Mouse (Mus musculus) adrenal gland, adult (tissue): ENCODE results near the gene Ppm1g.

Source experiments
- DNase-seq, 2 experiments: peaks; one replicate each; pipeline ENCODE4 v3.0.0; 2022 to 2023; ENCODE audit warnings: low spot score in 1 of 2; ENCODE audit not compliant: inconsistent age in 2 of 2

Gene Ppm1g

DNA sequence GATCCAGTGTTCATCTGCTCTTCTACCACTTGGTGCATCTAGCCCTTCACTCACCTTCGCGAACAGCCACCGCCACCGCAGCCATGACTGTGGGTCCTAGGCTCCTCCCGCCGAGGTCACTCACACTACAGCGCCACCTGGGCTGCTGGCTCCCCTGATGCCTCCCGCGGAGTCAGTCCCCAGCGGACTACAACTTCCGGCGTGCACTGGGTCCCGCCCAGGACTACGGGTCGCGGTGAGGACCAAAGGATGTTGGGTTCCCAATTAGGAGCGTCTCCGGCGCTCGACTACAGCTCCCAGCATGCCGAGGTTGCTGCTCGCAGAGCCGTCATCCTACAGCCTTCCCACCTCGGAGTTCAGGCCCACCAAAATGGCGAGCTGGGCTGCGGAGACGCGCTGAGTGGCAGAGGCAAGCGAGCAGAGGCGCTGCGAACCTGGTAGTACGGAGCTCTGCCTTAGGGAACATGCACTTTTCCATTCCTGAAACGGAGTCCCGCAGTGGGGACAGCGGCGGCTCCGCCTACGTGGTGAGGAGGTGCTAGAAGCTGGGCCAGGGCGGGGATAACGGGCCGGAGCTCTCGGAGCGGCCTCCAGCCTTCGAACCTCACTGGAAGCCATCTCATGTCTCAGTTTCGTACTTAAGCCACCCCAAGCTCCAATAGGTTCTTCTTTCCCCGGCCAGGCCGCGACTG is 27.4 kb downstream of the Ppm1g start, which contains the start of the genes Snx17 and Eif2b4:
Gene Snx17, plus strand, starts transcription at position 289 of the 692 bp plus-strand sequence.
Gene Eif2b4, minus strand, starts transcription at position 492 of the 692 bp plus-strand sequence.
- DNase-seq: peak; percentile 99 to 100

DNA sequence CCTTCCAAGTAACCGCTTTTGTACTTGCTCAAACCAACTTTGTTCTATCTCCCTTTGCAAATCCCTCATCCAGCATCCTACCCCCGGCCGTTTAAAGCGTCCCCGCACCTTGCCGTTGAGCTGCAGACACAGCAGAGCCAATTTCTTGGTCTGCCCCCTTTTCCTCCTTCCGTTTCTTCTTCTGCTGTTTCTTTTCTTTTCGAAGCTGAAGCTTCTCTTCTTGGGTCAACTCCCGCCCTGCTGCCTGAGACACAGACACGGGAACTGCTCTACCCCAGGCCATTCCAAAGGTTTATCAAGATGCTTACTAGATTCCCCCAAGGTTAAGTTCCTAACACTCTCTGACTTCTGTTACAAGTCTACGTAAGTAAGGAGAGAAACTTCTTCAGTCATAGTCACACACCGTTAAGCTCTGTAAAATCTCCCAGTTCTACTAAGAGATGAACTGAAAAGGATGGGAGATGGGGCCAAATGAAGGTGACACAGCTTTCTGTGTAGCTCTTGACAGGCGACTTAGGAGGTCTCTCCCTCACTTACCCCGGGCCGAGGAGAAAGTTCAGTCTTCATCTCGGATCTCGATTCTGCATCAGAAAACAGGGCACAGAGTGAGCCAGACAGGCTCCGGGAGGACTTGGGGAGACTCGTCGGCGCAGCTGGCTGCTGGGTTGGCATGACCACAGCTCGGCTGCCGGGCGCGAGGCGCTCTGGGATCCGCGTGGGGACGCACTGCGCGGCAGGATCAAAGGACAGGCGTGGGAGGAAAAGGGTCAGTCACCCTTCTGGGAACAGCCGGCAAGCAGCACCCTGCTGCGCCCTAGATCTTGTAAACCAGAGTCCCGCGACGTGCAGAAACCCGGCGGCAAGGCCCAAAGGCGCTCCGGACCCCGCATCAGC is 28.2 kb downstream of the Ppm1g start:
- no peak for DNase-seq

DNA sequence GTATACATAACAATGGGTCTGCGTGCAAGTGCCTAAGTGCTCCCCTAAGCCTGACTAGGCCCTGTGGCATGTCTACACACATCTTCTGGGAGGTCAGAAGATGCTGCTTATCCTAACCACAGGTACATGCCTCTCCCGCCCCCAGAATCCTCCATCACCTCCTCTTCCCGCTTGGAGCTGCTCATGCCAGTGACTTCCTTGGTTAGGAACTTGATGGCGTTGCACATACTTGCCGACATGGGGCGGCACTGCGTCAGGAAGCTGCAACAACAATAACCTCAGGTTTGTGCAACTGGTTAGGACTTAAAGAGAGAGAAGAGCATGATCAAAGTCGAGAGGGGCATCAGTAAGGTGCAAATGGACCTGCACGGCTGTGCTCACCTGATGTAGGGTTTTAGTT is 30.3 kb downstream of the Ppm1g start:
- no peak for DNase-seq

DNA sequence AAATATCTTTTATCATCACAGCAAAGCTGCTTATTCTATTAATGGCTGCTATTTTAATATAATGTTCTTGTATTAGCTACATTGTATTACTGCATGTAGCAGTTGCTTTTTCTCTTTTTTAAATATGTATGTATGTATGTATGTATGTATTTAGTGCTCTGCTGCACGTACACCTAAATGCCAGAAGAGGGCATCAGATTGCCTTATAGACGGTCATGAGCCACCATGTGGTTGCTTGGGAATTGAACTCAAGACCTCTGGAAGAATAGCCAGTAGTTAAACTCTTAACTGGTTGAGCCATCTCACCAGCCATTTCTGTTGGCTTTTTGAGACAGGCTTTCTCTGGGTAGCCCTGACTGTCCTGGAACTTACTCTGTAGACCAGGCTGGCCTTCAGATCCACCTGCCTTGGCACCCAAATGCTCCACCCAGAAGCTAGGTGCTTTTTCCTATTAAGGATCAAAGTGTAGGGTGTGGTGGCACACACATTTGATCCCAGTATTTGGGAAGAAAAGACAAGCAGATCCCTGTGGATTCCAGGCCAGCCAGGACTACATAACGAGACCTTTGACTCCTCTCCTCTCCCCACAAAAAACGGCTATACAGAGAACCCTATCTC is 32.2 kb downstream of the Ppm1g start:
- no peak for DNase-seq

DNA sequence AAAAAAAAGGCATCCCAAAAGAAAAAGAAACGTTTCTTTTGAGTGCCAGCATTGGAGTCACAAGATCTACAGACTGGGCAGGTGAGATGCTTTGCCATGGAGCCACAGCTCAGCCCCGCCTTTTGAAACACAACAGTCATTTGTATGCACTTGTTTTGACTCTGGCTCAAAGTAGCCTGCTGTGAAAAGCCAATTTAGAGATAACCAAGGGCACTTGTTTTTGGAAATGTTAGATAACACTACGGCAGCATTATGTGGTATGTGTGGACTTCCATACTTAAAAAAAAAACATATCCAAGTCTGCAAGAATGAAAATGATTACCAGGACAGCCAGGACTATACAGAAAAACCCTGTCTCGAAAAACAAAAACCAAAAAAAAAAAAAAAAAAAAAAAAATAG is 36.8 kb downstream of the Ppm1g start:
- DNase-seq: no peak

DNA sequence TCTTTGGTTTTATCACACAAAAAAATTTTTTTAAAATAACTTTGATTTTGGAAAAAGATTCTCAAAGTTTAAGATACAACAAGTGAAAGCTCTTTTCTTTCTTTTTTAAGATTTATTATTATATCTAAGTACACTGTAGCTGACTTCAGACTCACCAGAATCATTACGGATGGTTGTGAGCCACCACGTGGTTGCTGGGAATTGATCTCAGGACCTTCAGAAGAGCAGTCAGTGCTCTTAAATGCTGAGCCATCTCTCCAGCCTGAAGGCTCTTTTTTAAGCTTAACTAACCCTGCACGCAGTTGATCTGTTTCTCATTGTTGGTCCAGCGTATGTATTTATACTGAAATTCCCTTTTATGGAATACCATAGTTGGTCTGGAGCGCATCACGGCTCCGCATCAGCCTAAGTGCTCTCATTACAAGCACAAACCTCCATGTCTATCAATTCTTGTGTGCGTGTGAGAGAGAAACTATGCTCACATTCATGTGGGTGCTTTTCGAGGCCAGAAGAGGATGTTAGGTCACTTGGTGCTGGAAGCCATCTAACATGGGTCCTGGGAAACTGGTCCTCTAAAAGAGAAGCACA is 39.2 kb downstream of the Ppm1g start:
- DNase-seq: no peak

DNA sequence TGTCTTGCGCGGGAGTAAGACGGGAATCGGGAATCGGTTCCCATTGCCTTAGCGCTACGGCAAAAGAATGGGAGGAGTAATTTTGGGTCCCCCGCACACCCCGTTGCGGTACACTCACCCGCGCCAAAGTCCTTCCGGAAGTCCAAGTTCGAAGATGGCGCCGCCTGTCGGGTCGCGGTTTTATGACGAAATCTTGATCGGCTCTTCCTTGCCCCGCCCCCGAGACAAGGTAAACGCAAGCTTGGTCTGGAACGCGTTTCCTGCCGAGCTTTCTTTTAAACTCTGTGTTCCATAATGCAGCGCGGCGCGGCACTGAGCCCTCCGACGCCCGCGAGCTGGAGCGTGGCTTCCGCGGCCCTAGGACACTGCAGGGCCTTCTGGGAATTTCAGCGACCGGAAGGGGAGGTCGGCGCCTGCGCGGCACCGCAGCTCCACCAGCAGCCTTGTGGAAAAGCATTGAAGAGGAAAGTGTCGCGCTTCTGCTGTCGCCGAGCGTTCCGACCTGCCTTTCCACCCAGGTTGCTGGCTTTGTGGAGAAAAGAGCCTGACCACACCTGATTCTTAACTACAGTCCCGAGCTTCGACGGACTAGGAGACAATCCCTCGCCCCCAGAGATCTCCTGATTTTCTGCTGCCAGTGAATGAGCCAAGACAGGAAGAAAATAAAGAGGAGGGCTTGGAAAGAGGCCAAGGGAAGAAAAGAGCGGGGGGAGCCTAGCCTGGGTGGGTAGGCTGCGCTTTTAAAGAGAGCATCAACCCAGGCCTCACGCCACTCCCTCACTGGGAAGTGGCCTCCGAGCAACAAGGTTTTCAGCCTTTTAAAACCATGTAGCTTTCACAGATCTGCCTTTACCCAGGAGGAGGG is 40.5 kb downstream of the Ppm1g start, which contains the start of the genes Gm29609 and Gtf3c2:
Gene Gm29609, minus strand, starts transcription at position 146 of the 865 bp plus-strand sequence.
Gene Gtf3c2, minus strand, starts transcription at position 379 of the 865 bp plus-strand sequence.
- peak; percentile 96 to 98 for DNase-seq

DNA sequence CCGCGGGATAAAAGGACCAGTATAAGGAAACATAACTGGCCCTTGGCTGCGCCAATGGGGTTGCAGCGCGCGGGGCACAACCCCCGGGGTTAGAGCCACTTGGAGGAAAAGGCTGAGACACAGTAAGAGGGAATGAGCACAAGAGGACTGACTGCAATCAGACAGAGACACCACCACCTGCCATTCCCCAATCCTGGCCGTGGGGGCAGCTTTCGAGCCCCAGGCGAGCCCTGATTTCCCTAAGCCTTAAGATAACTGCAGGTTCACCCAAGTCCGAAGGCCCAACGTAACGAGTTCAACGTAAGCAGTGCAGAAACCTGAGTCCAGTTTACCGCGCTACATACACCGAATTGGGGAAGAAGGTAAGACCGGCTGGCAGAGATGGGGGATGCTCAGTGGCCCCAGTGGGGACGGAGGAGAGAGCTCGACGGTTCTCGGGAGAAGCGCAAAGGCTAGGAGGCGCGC is 41.2 kb downstream of the Ppm1g start:
- DNase-seq: no peak

DNA sequence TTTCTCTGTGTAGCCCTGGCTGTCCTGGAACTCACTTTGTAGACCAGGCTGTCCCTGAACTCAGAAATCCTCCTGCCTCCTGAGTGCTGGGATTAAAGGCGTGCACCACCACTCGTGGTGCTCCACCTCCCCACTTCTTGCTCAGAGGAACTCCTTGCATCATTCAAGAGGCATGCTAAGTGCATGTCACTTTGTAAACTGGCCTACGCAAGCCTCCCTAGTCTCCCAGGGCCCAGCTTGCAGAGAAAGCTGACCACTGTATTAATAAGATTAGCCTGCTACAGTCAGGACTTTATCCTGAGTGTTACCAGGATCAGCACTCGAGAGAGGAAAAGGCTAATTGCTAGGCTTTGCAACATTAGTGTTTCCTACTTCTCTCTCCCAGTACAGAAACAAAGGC is 51.9 kb downstream of the Ppm1g start:
- no peak for DNase-seq

DNA sequence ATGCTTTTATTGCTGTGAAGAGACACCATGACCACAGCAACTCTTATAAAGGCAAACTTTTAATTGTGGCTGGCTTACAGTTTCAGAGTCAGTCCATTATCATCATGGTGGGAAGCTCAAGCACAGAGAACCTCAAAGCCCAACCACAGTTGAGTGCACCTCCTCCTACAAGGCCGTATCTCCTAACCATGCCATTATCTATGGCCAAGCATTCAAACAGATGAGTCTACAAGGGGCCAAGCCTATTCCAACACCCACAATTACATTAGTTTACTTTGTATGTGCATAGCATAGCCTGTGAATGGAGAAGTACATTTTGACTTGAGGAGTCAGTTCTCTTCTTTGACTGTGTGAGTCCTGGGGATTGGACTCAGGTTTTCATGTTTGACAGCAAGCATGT is 55.6 kb downstream of the Ppm1g start:
- DNase-seq: no peak

DNA sequence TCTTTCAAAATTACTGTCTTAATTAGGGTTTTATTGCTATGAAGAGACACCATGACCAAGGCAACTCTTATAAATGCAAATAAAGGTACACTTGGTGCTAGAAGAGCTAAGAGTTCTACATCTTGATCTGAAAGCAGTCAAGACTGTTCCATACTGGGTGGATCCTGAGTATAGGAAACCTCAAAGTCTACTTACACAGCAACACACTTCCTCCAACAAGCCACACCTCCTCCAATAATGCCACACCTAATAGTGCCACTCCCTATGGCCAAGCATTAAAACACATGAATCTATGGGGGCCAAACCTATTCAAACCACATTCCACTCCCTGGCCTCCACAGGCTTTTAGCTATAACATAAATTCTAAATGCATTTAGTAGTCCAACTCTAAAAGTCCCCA is 58.0 kb downstream of the Ppm1g start:
- no peak for DNase-seq

DNA sequence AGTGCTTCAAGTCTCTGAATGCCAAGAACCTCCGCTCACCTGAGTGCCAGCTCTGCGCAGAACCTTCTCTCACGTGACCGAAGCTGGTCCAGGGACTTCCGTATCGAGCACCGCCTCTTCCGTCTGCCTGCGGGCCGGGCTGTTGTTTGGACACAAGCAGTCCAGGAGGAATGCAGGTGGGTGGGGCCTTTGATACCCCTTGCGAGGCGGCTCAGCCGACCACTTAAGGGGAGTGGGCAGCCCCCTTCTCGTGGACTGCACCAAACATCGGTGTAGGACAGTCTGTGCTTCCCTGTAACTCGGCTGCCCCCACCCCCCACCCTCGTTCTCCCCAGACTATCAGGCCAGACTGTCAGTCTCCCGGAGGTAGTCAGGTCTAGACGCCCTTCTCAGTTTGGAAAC is 66.3 kb downstream of the Ppm1g start, which contains the start of gene Mpv17:
Gene Mpv17, minus strand, starts transcription at position 100 of the 402 bp plus-strand sequence.
- peak; percentile 87 to 95 for DNase-seq

DNA sequence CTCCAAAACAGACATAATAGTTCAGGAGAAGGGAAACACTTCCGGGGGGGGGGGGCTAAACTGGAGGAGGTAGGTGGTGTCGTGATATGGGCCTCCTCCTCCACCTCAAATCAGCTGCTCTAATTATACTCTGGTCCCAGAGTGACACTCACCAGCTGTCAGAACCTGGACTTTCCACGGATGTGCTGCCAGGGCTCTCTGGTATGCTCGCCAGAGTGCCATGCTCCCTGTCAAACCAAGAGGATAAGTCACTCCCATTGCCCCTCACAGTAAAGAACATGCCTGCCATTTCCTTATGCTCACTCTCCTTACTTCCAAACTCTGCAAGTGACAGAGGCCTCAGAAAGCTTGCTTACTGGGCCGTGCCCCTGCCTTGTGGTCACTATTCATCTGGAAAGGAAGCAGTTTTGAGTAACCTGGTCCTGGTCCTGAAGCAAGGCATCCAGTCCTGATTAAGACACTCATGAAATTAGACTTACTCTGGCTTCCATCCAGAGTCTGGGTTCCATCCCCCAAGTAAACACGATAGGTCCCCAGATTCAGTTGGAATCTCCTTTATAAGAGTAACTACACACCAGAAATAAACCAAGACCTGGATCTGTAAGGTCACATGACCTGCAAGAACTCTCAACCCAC is 66.9 kb downstream of the Ppm1g start:
- DNase-seq: peak in 1 of 2 experiments; percentile 12
